Mouse (Mus musculus): Measurements from ENCODE around the gene Scrn2. TPM values are rescaled to one million over a fixed set of nuclear protein-coding genes. Genes with fewer than 3 reads are reported as not detected.
A peak's percentile ranks its signal among the peaks of the same experiment; 100 is the strongest.

The Scrn2 gene
- total RNA-seq, 2 experiments from 2014 or later = 4.2 to 21.1 TPM

- no peak for ATAC-seq (replicated peaks; ENCODE audit: poor library complexity)
Measured at GRCm38 (mm10) chr11:97017696-97018582, 11.8 kb upstream of the Scrn2 start.

DNA sequence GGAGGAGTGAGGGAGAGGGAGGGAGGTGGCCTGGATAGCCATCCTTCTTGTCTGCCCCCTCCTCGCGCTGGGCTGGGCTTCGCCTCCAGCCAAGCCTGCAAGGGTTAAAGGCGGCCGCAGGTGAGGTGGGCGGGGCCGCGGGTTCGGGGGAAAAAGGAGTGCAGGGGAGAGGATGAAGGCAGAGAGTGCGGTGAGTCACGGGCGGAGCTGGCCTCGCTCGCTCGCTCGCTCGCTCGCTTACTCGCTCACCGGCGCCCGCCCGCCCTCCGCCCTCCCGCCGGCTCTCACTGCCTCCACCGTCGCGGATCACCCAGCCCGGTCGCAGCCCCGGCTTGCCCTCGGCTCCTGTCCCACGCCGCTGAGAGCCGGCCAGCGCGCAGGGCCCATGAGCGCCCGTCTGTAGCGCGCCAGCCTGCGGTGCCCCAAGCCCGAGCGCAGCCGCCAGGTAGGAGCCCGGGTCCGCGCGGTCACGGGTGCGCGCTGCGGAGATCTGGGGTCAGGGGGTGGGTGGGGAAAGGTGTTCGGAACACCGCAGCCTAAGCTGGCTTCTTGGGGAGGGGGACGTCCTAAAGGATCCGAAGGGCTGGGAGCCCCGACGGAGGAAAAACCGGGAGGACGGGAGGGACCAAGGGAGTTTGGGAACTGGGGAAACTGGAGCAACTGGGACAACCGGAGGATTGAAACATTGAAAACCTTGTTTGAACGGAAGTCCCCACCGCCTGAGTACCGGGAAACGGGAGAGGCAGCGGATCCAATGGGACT is 11.0 kb upstream of the Scrn2 start:
- ATAC-seq (replicated peaks; ENCODE audit: poor library complexity) = no peak

GRCm38 (mm10) chr11:97019345-97019708 is 10.4 kb upstream of the Scrn2 start:
- no peak for ATAC-seq (replicated peaks; ENCODE audit: poor library complexity)

- ATAC-seq (replicated peaks; ENCODE audit: poor library complexity) = no peak
Measured at GRCm38 (mm10) chr11:97021121-97021765, 8.5 kb upstream of the Scrn2 start.

- peak; percentile 71 for ATAC-seq (replicated peaks; ENCODE audit: poor library complexity)
Measured at GRCm38 (mm10) chr11:97021873-97022484, 7.8 kb upstream of the Scrn2 start.

DNA sequence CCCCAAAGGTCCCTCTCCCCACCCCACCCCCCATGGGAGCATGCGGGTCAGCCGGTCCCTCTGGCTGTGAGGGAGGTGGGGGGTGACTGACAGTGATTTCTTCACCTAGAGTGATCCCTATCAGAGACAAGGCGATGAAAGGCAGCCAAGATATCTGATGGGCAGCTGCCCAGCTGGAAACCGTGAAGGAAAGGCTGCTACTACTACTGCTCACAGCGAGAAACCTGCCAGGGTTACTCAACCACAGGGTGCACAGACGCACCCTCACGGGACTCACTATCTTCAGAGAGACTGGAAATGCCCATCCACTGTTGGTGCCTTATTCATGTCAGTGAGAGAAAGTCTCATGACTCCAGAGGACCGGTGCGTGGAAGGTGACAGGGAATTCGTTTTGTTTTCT is 4.8 kb upstream of the Scrn2 start:
- ATAC-seq (replicated peaks; ENCODE audit: poor library complexity) = no peak

GRCm38 (mm10) chr11:97025721-97026344 is 3.9 kb upstream of the Scrn2 start:
- peak; percentile 79 for ATAC-seq (replicated peaks; ENCODE audit: poor library complexity)

DNA sequence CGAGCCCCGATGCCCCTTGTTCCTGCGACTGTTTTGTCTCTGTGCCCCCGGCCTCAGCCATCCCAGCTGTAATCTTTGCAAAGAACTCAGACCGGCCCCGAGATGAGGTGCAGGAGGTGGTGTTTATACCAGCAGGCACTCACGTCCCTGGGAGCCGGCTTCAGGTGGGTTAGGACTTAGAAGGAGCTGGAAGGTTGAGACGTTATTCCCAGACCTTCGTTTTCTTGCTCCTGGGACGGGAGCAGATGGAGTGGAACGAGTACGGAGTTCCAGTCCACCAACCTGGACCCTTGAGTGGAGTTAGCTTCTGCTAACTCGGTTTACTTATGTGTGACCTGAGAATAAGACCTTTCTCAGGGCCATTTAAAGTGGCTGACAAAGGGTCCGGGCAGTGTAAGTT is 688 bp downstream of the Scrn2 start:
- no peak for ATAC-seq (replicated peaks; ENCODE audit: poor library complexity)

DNA sequence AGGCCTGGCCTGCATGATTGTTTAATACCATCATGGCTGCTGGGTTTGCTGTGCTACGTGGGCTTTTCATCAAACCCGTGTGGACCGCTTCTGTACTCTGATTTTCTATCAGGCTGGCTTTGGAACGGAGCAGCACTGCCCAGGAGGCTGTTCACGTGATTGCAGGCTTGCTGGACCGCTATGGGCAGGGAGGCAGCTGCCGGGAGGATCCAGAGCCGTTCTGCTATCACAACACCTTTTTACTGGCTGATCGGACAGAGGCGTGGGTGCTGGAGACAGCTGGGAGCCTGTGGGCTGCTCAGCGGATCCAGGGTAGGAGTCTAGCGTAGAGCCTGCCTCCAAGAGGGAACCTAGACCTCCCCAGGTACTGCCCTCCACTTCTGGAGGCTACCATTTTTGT is 2.2 kb downstream of the Scrn2 start:
- ATAC-seq (replicated peaks; ENCODE audit: poor library complexity) = no peak

DNA sequence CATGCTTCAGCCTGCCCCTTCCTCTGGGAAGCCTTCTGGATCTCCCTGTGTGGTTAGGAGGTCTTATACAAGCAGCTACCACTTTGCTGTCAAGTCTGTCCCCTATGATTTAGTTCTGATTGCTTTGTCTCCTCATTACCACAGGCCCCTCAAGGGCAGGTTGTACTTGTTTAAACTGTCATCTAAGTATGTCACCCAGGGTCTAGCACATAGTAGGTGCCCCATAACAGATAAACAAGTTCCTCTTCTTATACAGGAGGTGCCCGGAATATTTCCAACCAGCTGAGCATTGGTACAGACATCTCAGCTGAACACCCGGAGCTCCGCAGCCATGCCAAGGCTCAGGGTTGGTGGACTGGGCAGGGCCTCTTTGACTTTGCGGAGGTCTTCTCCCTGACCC is 2.8 kb downstream of the Scrn2 start:
- ATAC-seq (replicated peaks; ENCODE audit: poor library complexity) = no peak

DNA sequence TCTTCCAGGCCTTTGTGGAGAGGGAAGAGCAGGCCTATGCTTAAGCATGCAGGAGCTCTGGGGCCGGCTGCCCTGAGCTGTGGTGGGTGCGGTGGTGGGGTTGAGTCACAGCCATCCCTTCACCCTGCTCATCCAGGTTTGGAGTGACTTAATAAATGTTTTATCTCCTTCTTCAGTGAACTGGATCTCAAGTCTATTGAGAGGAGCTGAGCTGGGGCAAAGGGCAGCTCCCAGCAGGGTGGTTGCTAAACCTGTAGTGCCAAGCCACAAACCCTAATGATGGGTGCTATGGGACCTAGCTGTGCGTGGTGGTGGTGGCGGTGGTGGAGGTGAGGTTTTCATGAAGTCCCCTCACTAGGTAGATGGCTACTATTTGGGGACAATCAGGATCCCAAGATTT is 4.0 kb downstream of the Scrn2 start:
- no peak for ATAC-seq (replicated peaks; ENCODE audit: poor library complexity)

GRCm38 (mm10) chr11:97036141-97036540 is 6.4 kb downstream of the Scrn2 start:
- ATAC-seq (replicated peaks; ENCODE audit: poor library complexity) = no peak

- ATAC-seq (replicated peaks; ENCODE audit: poor library complexity) = no peak
Measured at GRCm38 (mm10) chr11:97038881-97039280, 9.1 kb downstream of the Scrn2 start.

- no peak for ATAC-seq (replicated peaks; ENCODE audit: poor library complexity)
Measured at GRCm38 (mm10) chr11:97040301-97041021, 10.7 kb downstream of the Scrn2 start.

- ATAC-seq (replicated peaks; ENCODE audit: poor library complexity) = peak; percentile 96
Measured at GRCm38 (mm10) chr11:97041022-97041899, 11.5 kb downstream of the Scrn2 start, which contains the start of the genes Lrrc46 and Mrpl10. Gene Lrrc46 (minus strand): TSS chr11:97041407. Gene Mrpl10 (plus strand): TSS chr11:97041560.

DNA sequence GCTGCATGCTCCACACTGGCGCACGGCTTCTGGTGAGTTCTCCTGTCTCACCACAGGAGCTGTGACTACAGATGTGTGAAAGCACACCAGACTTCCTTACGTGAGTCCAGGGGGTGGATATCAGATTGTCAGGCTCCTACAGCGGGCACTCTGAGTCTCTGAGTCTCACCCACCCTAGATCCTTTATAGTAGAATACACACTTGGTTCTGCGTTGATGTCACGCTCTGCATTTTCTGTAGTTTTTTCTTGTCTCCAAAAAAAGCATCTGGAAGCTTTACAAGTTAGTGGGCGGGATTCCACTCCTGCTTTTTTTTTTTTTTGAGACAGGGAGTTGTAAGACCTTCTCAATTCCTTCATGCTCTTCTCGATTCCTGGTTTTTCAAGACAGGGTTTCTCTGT is 15.2 kb downstream of the Scrn2 start:
- ATAC-seq (replicated peaks; ENCODE audit: poor library complexity) = no peak

GRCm38 (mm10) chr11:97045861-97046260 is 16.1 kb downstream of the Scrn2 start:
- ATAC-seq (replicated peaks; ENCODE audit: poor library complexity) = no peak

- no peak for ATAC-seq (replicated peaks; ENCODE audit: poor library complexity)
Measured at GRCm38 (mm10) chr11:97048090-97048650, 18.4 kb downstream of the Scrn2 start.

Data from megakaryocyte progenitor cell, adult 5-6 weeks (primary cell).